Mouse (Mus musculus): Measurements from ENCODE around the gene Gsta4. TPM values are rescaled to one million over a fixed set of nuclear protein-coding genes. Genes with fewer than 3 reads are reported as not detected.

Gsta4 gene
- polyA plus RNA-seq, 1 experiment from 2014 or later: 15.5 TPM

- H3K36me3 ChIP-seq (ENCODE audit: control insufficient read depth, insufficient read depth, low read length): peaks cover 85% of the 10 kb centered on the region
- H3K4me2 ChIP-seq (ENCODE audit: low read length): no peak overlapping the region
- no peak overlapping the region for H3K4me3 ChIP-seq (replicated peaks; ENCODE audit: low read depth, low read length)
- H3K9me3 ChIP-seq (ENCODE audit: control insufficient read depth, low read length): no peaks in the 10 kb centered on the region
- no peaks in the 10 kb centered on the region for H3K27me3 ChIP-seq (ENCODE audit: control insufficient read depth, insufficient read depth, low read length)
- no peak overlapping the region for H3K27ac ChIP-seq (replicated peaks; ENCODE audit: low read depth, low read length)
- no peak overlapping the region for H3K9ac ChIP-seq (replicated peaks; ENCODE audit: low read length)
- H3K4me1 ChIP-seq (ENCODE audit: control insufficient read depth, insufficient read depth, low read length): no peaks in the 10 kb centered on the region
- no peak for ATAC-seq (ENCODE audit: low FRiP score, low TSS enrichment)
- no peak for DNase-seq
- 91% methylated on average over 11 of the region's 11 CpGs for WGBS
These were observed 28.2 kb upstream of the Gsta4 start for GRCm38 (mm10) chr9:78154211-78154977.

GRCm38 (mm10) chr9:78157221-78157620, 25.4 kb upstream of the Gsta4 start:
- Histone ChIP-seq H3K4me2 (ENCODE audit: low read length) (no peak overlapping the region), H3K4me3 (replicated peaks; ENCODE audit: low read depth, low read length) (no peak overlapping the region), H3K4me1 (ENCODE audit: control insufficient read depth, insufficient read depth, low read length) (no peaks in the 10 kb centered on the region), H3K27ac (replicated peaks; ENCODE audit: low read depth, low read length) (no peak overlapping the region), H3K27me3 (ENCODE audit: control insufficient read depth, insufficient read depth, low read length) (no peaks in the 10 kb centered on the region), H3K9me3 (ENCODE audit: control insufficient read depth, low read length) (no peaks in the 10 kb centered on the region), H3K9ac (replicated peaks; ENCODE audit: low read length) (no peak overlapping the region), H3K36me3 (ENCODE audit: control insufficient read depth, insufficient read depth, low read length) (peaks cover 90% of the 10 kb centered on the region)
- WGBS: 87% methylated on average over 1 of the region's 1 CpGs
- no peak for DNase-seq
- ATAC-seq (ENCODE audit: low FRiP score, low TSS enrichment): no peak

GRCm38 (mm10) chr9:78163291-78163690, 19.3 kb upstream of the Gsta4 start:
- Histone ChIP-seq H3K9me3 (ENCODE audit: control insufficient read depth, low read length) (no peaks in the 10 kb centered on the region), H3K9ac (replicated peaks; ENCODE audit: low read length) (no peak overlapping the region), H3K4me1 (ENCODE audit: control insufficient read depth, insufficient read depth, low read length) (no peaks in the 10 kb centered on the region), H3K27ac (replicated peaks; ENCODE audit: low read depth, low read length) (no peak overlapping the region), H3K4me3 (replicated peaks; ENCODE audit: low read depth, low read length) (no peak overlapping the region), H3K36me3 (ENCODE audit: control insufficient read depth, insufficient read depth, low read length) (peaks cover 84% of the 10 kb centered on the region), H3K27me3 (ENCODE audit: control insufficient read depth, insufficient read depth, low read length) (no peaks in the 10 kb centered on the region), H3K4me2 (ENCODE audit: low read length) (no peak overlapping the region)
- DNase-seq (no peak), ATAC-seq (ENCODE audit: low FRiP score, low TSS enrichment) (no peak)
- 86% methylated on average over 10 of the region's 10 CpGs for WGBS

- no peaks in the 10 kb centered on the region for H3K27me3 ChIP-seq (ENCODE audit: control insufficient read depth, insufficient read depth, low read length)
- H3K9me3 ChIP-seq (ENCODE audit: control insufficient read depth, low read length): no peaks in the 10 kb centered on the region
- H3K36me3 ChIP-seq (ENCODE audit: control insufficient read depth, insufficient read depth, low read length): peaks cover 82% of the 10 kb centered on the region
- 94% methylated on average over 3 of the region's 3 CpGs for WGBS
- ATAC-seq (ENCODE audit: low FRiP score, low TSS enrichment): no peak
- H3K9ac ChIP-seq (replicated peaks; ENCODE audit: low read length): no peak overlapping the region
- no peak overlapping the region for H3K27ac ChIP-seq (replicated peaks; ENCODE audit: low read depth, low read length)
- no peak overlapping the region for H3K4me3 ChIP-seq (replicated peaks; ENCODE audit: low read depth, low read length)
- H3K4me2 ChIP-seq (ENCODE audit: low read length): no peak overlapping the region
- H3K4me1 ChIP-seq (ENCODE audit: control insufficient read depth, insufficient read depth, low read length): no peaks in the 10 kb centered on the region
- DNase-seq: no peak
These were observed 17.8 kb upstream of the Gsta4 start for GRCm38 (mm10) chr9:78164741-78165140.

GRCm38 (mm10) chr9:78165454-78165853, 17.1 kb upstream of the Gsta4 start:
- Histone ChIP-seq H3K9ac (replicated peaks; ENCODE audit: low read length) (no peak overlapping the region), H3K36me3 (ENCODE audit: control insufficient read depth, insufficient read depth, low read length) (peaks cover 76% of the 10 kb centered on the region), H3K27me3 (ENCODE audit: control insufficient read depth, insufficient read depth, low read length) (no peaks in the 10 kb centered on the region), H3K9me3 (ENCODE audit: control insufficient read depth, low read length) (no peaks in the 10 kb centered on the region), H3K4me1 (ENCODE audit: control insufficient read depth, insufficient read depth, low read length) (no peaks in the 10 kb centered on the region), H3K27ac (replicated peaks; ENCODE audit: low read depth, low read length) (no peak overlapping the region), H3K4me2 (ENCODE audit: low read length) (no peak overlapping the region), H3K4me3 (replicated peaks; ENCODE audit: low read depth, low read length) (no peak overlapping the region)
- 93% methylated on average over 6 of the region's 6 CpGs for WGBS
- no peak for ATAC-seq (ENCODE audit: low FRiP score, low TSS enrichment)
- no peak for DNase-seq

- Histone ChIP-seq H3K9ac (replicated peaks; ENCODE audit: low read length) (no peak overlapping the region), H3K4me3 (replicated peaks; ENCODE audit: low read depth, low read length) (no peak overlapping the region), H3K27me3 (ENCODE audit: control insufficient read depth, insufficient read depth, low read length) (no peaks in the 10 kb centered on the region), H3K36me3 (ENCODE audit: control insufficient read depth, insufficient read depth, low read length) (peaks cover 62% of the 10 kb centered on the region), H3K4me1 (ENCODE audit: control insufficient read depth, insufficient read depth, low read length) (no peaks in the 10 kb centered on the region), H3K9me3 (ENCODE audit: control insufficient read depth, low read length) (no peaks in the 10 kb centered on the region), H3K4me2 (ENCODE audit: low read length) (no peak overlapping the region), H3K27ac (replicated peaks; ENCODE audit: low read depth, low read length) (no peak overlapping the region)
- WGBS: 86% methylated on average over 19 of the region's 19 CpGs
- no peak for DNase-seq
- ATAC-seq (ENCODE audit: low FRiP score, low TSS enrichment): no peak
These were observed 15.7 kb upstream of the Gsta4 start for GRCm38 (mm10) chr9:78166694-78167452.

GRCm38 (mm10) chr9:78167453-78167969, 15.1 kb upstream of the Gsta4 start:
- DNase-seq (no peak), ATAC-seq (ENCODE audit: low FRiP score, low TSS enrichment) (no peak)
- no peaks in the 10 kb centered on the region for H3K9me3 ChIP-seq (ENCODE audit: control insufficient read depth, low read length)
- H3K36me3 ChIP-seq (ENCODE audit: control insufficient read depth, insufficient read depth, low read length): peaks cover 56% of the 10 kb centered on the region
- no peak overlapping the region for H3K27ac ChIP-seq (replicated peaks; ENCODE audit: low read depth, low read length)
- WGBS: 87% methylated on average over 19 of the region's 19 CpGs
- no peak overlapping the region for H3K4me3 ChIP-seq (replicated peaks; ENCODE audit: low read depth, low read length)
- no peaks in the 10 kb centered on the region for H3K4me1 ChIP-seq (ENCODE audit: control insufficient read depth, insufficient read depth, low read length)
- H3K4me2 ChIP-seq (ENCODE audit: low read length): no peak overlapping the region
- H3K27me3 ChIP-seq (ENCODE audit: control insufficient read depth, insufficient read depth, low read length): no peaks in the 10 kb centered on the region
- no peak overlapping the region for H3K9ac ChIP-seq (replicated peaks; ENCODE audit: low read length)

GRCm38 (mm10) chr9:78168864-78169263, 13.7 kb upstream of the Gsta4 start:
- H3K9me3 ChIP-seq (ENCODE audit: control insufficient read depth, low read length): no peaks in the 10 kb centered on the region

More at GRCm38 (mm10) chr9:78168864-78169263, 13.7 kb upstream of the Gsta4 start:
- no peak overlapping the region for H3K4me3 ChIP-seq (replicated peaks; ENCODE audit: low read depth, low read length)
- H3K4me2 ChIP-seq (ENCODE audit: low read length): no peak overlapping the region
- ATAC-seq (ENCODE audit: low FRiP score, low TSS enrichment): no peak
- peaks cover 49% of the 10 kb centered on the region for H3K36me3 ChIP-seq (ENCODE audit: control insufficient read depth, insufficient read depth, low read length)
- no peaks in the 10 kb centered on the region for H3K27me3 ChIP-seq (ENCODE audit: control insufficient read depth, insufficient read depth, low read length)
- H3K27ac ChIP-seq (replicated peaks; ENCODE audit: low read depth, low read length): no peak overlapping the region
- 93% methylated on average over 6 of the region's 6 CpGs for WGBS
- no peaks in the 10 kb centered on the region for H3K4me1 ChIP-seq (ENCODE audit: control insufficient read depth, insufficient read depth, low read length)
- H3K9ac ChIP-seq (replicated peaks; ENCODE audit: low read length): no peak overlapping the region
- no peak for DNase-seq
